Mouse (Mus musculus): ENCODE measurements around the gene Lrch1.

DNA sequence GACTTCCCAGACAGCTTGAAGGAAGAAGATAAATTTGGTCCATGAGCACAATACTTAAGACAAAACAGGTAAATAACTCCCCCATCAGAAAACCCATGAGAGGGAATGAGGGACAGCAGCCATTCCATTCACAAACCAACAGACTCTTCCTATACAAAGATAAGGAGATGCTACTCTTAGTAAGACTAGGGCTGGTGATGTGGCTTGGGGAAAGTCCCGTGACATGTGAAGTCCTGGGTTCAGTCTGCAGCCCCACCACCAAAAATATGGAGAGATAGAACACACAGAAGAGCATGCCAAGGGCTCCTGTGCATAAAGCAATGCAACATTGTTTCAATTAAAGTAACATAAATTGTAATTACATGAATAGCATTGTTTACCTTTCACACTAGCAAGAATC lies 88.5 kb downstream of the Lrch1 start:
- TF ChIP-seq POLR2A (IDR thresholded peaks at IDR 0.05; ENCODE audit: low read depth, low read length) (no peak), CTCF (conservative IDR thresholded peaks at IDR 0.05; ENCODE audit: insufficient read depth, insufficient read length, low read depth, low read length) (no peak)
